Mouse (Mus musculus) bone marrow macrophage, adult 2 months (primary cell): ENCODE measurements around the gene Fhit.

ENCODE experiments used
- CTCF ChIP-seq: IDR thresholded peaks from 2 replicates; pipeline ENCODE4 v1.5.1; 2012; ENCODE audit warnings: low read depth, mild to moderate bottlenecking, low read length, moderate library complexity
- POLR2A ChIP-seq: IDR thresholded peaks from 2 replicates; pipeline ENCODE4 v1.6.1; 2012; ENCODE audit warnings: mild to moderate bottlenecking, low read depth, low read length, borderline replicate concordance

GRCm38 (mm10) chr14:9896556-9896955 lies 1265.3 kb downstream of the Fhit start:
- TF ChIP-seq CTCF (no peak), POLR2A (no peak)
